In genomic region chr19:36349487-36349955, GRCm38 (mm10) we compare ENCODE assay signal across 8 mouse cellular contexts. TPM values are rescaled to one million over a fixed set of nuclear protein-coding genes. Genes with fewer than 3 reads are reported as not detected.
DNase-seq lines count a peak whose midpoint lies in the region; ATAC-seq and TF ChIP-seq lines count a peak whose summit lies in the region.

No protein-coding gene starts in this region.

- 4% methylated on average over 14 of the region's 15 CpGs for WGBS in neural tube, embryonic 11.5 days
- WGBS in forebrain, embryonic 12.5 days, result 2% methylated on average over 15 of the region's 15 CpGs
- WGBS in limb, embryonic 14.5 days, result 3% methylated on average over 13 of the region's 15 CpGs
- WGBS in small intestine, adult 2 months, result 8% methylated on average over 14 of the region's 15 CpGs

- DNase-seq in neural tube, embryonic 11.5 days (ENCODE audit: low spot score), result no peak
- DNase-seq in neural tube, embryonic 10.5 days (ENCODE audit: extremely low spot score, low spot score), result no peak
- DNase-seq in limb, embryonic 14.5 days (ENCODE audit: low spot score), result no peak
- no peak for DNase-seq in urinary bladder, postnatal 10 days (ENCODE audit: low spot score)
- no peak for DNase-seq in T-cell, adult 2 months (ENCODE audit: low spot score)
- no peak for DNase-seq in spleen, postnatal 36 days (ENCODE audit: low spot score in 2 of 2)

- 0 out of 2 replicates have a peak, but pooled peaks cover 3% of the 10 kb centered on the region for H3K4me1 ChIP-seq in neural tube, embryonic 11.5 days (ENCODE audit: control insufficient read depth, insufficient read depth, low read length)
- peaks cover 5% of the 10 kb centered on the region for H3K4me1 ChIP-seq in forebrain, embryonic 12.5 days
- no peaks in the 10 kb centered on the region for H3K4me1 ChIP-seq in limb, embryonic 14.5 days (ENCODE audit: control insufficient read depth, insufficient read depth, low read length)
- peaks cover 7% of the 10 kb centered on the region for H3K4me1 ChIP-seq in small intestine, adult 2 months (ENCODE audit: control insufficient read depth, insufficient read depth, insufficient read length, low read length)

- peak overlapping the region; percentile 73 for H3K4me3 ChIP-seq in neural tube, embryonic 11.5 days (ENCODE audit: low read depth, low read length)
- H3K4me3 ChIP-seq in forebrain, embryonic 12.5 days (replicated peaks), result peak overlapping the region; percentile 79
- peak overlapping the region; percentile 70 for H3K4me3 ChIP-seq in limb, embryonic 14.5 days (replicated peaks; ENCODE audit: low read length)
- H3K4me3 ChIP-seq in small intestine, adult 2 months (ENCODE audit: low read depth, low read length), result peak overlapping the region; percentile 100

- H3K27ac ChIP-seq in neural tube, embryonic 11.5 days (ENCODE audit: low read depth, low read length), result no peak overlapping the region
- no peak overlapping the region for H3K27ac ChIP-seq in forebrain, embryonic 12.5 days
- H3K27ac ChIP-seq in limb, embryonic 14.5 days (replicated peaks; ENCODE audit: low read depth, low read length), result no peak overlapping the region
- peak overlapping the region; percentile 96 for H3K27ac ChIP-seq in small intestine, adult 2 months (ENCODE audit: insufficient read depth, low read depth, low read length)

- TF ChIP-seq POLR2A in limb, embryonic 14.5 days (IDR thresholded peaks at IDR 0.05; ENCODE audit: borderline replicate concordance, extremely low read depth, insufficient read depth, insufficient read length), result no peak
- no peak for TF ChIP-seq POLR2A in small intestine, adult 2 months (IDR thresholded peaks at IDR 0.05; ENCODE audit: low read depth, low read length)

- peaks cover 39% of the 10 kb centered on the region for H3K27me3 ChIP-seq in neural tube, embryonic 11.5 days (ENCODE audit: control insufficient read depth, insufficient read depth, low read length)
- peaks cover 44% of the 10 kb centered on the region for H3K27me3 ChIP-seq in forebrain, embryonic 12.5 days
- H3K27me3 ChIP-seq in limb, embryonic 14.5 days (ENCODE audit: control insufficient read depth, insufficient read depth, low read length), result peaks cover 29% of the 10 kb centered on the region
- no peaks in the 10 kb centered on the region for H3K27me3 ChIP-seq in small intestine, adult 2 months (ENCODE audit: control insufficient read depth, insufficient read depth, low read length)

- TF ChIP-seq CTCF in small intestine, adult 2 months (IDR thresholded peaks at IDR 0.05; ENCODE audit: extremely low read depth, insufficient read length, insufficient replicate concordance, low read depth, low read length), result no peak

- H3K9me3 ChIP-seq in neural tube, embryonic 11.5 days (ENCODE audit: control insufficient read depth, low read length), result no peaks in the 10 kb centered on the region
- H3K9me3 ChIP-seq in forebrain, embryonic 12.5 days, result no peaks in the 10 kb centered on the region
- no peaks in the 10 kb centered on the region for H3K9me3 ChIP-seq in limb, embryonic 14.5 days (ENCODE audit: control insufficient read depth, low read length)

- ATAC-seq in neural tube, embryonic 11.5 days (ENCODE audit: insufficient read depth, low FRiP score, low TSS enrichment), result no peak
- peak; percentile 48; the same call in 1 of the 2 replicates for ATAC-seq in forebrain, embryonic 12.5 days (ENCODE audit: low FRiP score)
- ATAC-seq in limb, embryonic 14.5 days (ENCODE audit: low FRiP score, low read depth), result no peak

- H3K9ac ChIP-seq in neural tube, embryonic 11.5 days (ENCODE audit: low read length), result no peak overlapping the region
- H3K9ac ChIP-seq in forebrain, embryonic 12.5 days, result peak overlapping the region; percentile 65; the same call in 1 of the 2 replicates
- peak overlapping the region; percentile 62 for H3K9ac ChIP-seq in limb, embryonic 14.5 days (ENCODE audit: low read depth, low read length, severe bottlenecking)

- peak overlapping the region; percentile 100 for H3K4me2 ChIP-seq in neural tube, embryonic 11.5 days (ENCODE audit: low read depth)
- H3K4me2 ChIP-seq in forebrain, embryonic 12.5 days, result peak overlapping the region; percentile 99
- H3K4me2 ChIP-seq in limb, embryonic 14.5 days (replicated peaks; ENCODE audit: low read depth, low read length, severe bottlenecking), result peak overlapping the region; percentile 99

- no peaks in the 10 kb centered on the region for H3K36me3 ChIP-seq in neural tube, embryonic 11.5 days (ENCODE audit: control insufficient read depth, insufficient read depth, low read length)
- no peaks in the 10 kb centered on the region for H3K36me3 ChIP-seq in forebrain, embryonic 12.5 days (replicated peaks)
- H3K36me3 ChIP-seq in limb, embryonic 14.5 days (ENCODE audit: control insufficient read depth, insufficient read depth, low read length), result no peaks in the 10 kb centered on the region
- no peaks in the 10 kb centered on the region for H3K36me3 ChIP-seq in small intestine, adult 2 months (ENCODE audit: control insufficient read depth, insufficient read depth, low read length)

RNA-seq across cellular contexts. Expression of gene Pcgf5, which starts 1.4 kb away (rescaled TPM):
- 8.1 and 9.4 TPM in 2 replicates for polyA plus RNA-seq in neural tube, embryonic 11.5 days (2014; fragmentation: Nextera tagmentation; extraction: Ambion mirVana)
- polyA plus RNA-seq in forebrain, embryonic 12.5 days (2016; fragmentation: Nextera tagmentation; extraction: Ambion mirVana), result 20.0 and 21.3 TPM in 2 replicates
- 2.4 and 3.6 TPM in 2 replicates for polyA plus RNA-seq in limb, embryonic 14.5 days (2012; rRNA removed)
- 6.0 and 6.3 TPM in 2 replicates for polyA plus RNA-seq in limb, embryonic 14.5 days (2014; fragmentation: Nextera tagmentation; extraction: Ambion mirVana)
- 2.3 and 6.4 TPM in 2 replicates for polyA plus RNA-seq in small intestine, adult 2 months (2012; rRNA removed)
